Mouse (Mus musculus) CD4-positive, CD25-positive, alpha-beta regulatory T cell, adult 4 months (primary cell): Measurements from ENCODE around the gene Adra1b. TPM values are rescaled to one million over a fixed set of nuclear protein-coding genes. Genes with fewer than 3 reads are reported as not detected.

ENCODE experiments used
- ATAC-seq: one replicate; pipeline ENCODE4 v1.8.0; 2017
- polyA plus RNA-seq, 2 experiments: library from polyadenylated mRNA; unstranded; fragments of 100-300 nt; shearing (Covaris generic); gene quantifications; one replicate each; pipeline ENCODE4 v1.2.1; 2017

Adra1b gene
- not detected for polyA plus RNA-seq

DNA sequence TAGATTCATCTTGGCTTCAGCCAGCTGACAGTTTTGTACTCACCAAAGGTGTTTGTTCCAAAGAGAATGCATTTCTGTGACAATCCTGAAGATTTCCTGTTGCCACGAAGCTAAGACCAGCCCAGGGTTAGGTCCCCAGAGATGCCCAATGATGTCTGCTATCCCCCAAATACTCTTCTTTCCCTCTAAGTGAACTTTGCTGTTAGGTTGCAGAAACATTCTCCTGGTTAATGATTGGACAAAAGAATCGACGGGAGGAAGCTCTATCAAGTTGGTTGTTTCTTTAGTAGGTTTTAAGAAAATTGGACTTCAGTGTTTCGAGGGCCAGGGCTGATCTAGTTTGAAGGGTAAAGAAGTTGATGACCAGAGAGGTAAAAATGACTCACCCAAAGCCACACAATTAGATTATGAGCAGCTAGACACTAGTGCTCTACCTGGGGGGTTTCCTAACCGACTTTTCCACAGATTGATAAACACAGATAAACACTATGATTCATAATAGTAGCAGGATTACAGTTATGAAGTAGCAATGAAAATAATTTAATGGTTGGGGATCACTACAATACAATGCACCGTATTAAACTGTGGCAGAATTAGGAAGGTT is at the start of gene Adra1b:
Gene Adra1b, minus strand, starts transcription at position 160 of the 604 bp plus-strand sequence.
- ATAC-seq: no peak

DNA sequence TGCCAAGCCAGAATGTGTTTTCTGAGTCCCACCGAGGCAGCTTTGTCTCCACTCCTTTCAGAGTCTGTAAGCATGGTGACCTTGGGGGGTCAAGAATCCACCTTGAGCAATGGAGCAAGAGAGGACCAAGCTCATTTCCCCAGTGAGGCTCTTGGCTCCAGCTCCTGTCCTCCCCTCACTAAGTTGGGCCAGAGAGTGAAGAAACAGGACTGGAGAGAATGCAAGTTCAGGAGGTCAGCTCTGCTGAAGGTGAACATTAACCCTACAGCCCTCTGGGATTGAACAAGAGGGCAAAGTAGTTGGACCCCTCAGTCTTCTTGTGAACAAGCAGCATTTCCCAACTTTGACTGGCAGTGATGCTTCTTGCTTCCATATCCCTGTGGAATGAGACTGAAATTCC is 49.3 kb upstream of the Adra1b start:
- ATAC-seq: no peak

DNA sequence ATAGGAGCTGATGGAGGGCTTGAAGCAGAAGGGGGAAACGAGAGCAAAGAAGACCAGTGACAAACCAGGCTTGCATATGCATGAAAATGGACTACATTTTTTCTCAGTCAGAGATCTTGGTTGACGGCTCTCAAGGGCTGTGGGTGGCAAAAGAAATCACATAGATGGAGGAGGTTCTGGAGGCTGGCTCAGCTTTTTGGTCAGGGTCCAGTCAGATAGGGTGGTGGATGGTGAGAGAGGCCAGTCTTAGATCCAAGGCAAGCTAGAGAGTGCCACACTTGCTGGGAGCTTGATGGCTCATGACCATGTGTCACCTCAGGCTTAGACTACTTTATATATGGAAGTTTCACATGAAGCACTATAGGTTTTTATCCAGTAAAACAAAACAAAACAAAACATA is 42.8 kb upstream of the Adra1b start:
- no peak for ATAC-seq

DNA sequence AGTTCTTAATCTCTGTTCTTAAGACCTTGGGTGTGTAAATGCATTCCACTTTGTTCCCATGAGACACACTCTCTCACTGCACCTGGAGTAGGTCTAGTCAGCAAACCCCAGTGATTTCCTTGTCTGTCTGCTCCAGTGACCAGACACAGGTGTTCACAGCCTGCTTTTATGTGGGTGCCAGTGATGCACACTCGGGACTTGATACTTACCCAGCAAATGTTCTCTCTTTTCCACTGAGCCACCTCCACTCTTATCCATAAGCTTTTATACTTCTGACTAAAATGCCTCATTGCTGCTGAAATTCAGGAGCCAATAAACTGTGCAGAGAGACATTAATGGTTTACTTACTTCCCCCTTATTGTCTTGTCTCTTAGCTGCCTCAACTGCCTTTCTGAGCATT is 42.2 kb upstream of the Adra1b start:
- no peak for ATAC-seq

DNA sequence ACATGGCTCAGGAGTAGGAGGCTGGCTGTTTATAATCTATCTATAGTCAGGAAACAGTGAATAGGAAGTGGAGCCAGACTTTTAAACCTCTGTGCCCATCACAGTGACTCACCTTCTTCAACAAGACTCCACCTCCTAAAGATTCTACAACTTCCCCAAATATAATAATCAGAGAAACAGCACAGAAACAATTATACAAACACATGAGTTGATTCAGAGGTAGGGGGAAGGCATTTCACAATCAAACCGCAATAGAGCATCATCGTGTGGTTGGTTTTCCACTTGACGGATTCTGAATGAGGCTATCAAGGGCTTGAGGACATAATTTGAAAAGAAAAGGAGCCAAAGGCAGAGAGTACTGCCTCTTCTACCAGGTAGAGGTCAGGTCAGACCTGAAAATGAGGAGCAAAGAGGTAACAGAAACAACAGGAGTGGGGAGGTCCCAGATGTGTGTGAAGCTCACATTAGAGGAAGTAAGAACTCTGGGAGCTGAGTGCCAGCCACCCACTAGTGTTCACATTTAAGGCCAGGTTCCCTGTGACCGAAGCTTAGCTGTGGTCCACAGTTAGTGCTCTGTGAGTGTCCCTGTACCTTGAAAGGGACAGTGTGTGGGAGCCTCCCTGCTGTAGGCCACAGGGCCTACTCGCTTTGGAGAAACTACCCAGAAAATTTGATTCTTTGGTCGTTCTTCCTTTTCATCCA is 39.6 kb upstream of the Adra1b start:
- no peak for ATAC-seq

DNA sequence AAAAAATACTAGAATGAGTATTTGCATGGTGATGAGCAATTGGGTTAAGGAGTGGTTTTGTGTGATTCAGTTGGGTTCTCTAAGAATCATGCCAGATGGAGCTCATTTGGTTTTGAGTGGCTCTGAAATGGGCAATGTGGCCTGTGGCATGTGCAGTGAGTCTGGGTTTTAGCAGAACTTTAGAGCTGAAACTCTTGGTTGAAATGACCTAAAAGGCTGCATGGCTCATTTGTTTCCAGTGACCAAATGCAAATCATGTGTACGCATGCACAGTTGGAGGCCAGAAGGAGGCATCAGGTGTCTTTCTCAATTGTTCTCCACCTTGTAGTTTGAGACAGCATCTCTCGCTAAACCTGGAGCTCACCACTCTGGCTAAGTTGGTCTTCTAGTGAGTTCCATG is 35.0 kb upstream of the Adra1b start:
- no peak for ATAC-seq

DNA sequence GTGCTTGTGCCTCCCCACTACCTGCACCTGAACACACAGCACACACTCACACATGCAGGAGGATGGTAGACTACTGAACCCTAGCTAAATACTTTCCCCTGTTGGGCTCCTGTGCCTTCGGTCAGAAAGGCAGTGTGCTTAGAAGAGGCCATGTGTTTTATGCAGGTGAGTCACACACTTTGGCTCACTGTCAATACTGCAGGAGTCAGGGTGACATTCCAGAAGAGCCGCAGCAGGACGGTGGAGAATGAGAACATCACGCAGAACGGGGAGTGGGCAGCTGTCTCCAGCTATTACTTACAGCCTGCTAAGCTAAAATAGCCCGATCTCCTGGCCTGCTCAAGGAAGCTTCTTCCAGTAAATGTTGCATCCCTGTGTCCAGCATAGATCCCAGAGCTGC is 32.5 kb upstream of the Adra1b start:
- no peak for ATAC-seq

DNA sequence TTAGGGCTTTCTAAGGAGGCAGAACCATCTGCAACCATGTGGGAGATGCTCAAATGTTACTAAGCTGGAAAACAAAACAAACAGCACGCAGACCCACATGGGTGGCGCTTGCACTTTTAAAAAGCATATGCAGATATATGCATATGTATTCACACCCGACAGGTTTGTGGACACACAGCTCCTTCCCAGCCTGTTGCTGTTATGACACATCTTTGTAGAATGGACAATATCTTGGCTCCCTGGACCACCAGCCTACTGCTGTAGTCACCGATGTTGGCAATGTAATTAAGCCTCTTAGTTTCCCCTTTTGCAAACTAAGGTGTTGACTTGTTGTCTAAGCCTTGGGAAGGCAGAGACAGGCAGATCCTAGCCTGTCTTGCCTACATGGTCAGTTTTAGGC is 32.0 kb upstream of the Adra1b start:
- ATAC-seq: no peak

DNA sequence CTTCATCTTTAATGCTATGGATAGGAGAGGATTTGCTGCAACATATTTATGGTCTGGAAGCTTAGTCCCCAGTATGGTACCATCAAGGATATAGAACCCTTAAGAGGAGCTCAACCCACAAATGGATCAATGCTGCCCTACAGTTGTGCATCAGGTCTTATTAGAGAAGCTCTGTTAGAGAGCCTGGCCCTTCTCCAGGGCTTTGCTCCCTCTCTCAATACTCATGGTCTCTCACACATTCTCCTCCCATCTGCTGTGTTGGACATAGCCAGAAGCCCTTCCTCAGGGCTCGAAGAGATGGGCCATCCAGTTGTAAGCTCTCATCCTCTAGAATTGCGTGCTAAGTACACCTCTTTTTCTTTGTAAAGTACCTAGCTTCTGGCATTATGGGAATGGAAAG is 29.2 kb upstream of the Adra1b start:
- ATAC-seq: no peak

DNA sequence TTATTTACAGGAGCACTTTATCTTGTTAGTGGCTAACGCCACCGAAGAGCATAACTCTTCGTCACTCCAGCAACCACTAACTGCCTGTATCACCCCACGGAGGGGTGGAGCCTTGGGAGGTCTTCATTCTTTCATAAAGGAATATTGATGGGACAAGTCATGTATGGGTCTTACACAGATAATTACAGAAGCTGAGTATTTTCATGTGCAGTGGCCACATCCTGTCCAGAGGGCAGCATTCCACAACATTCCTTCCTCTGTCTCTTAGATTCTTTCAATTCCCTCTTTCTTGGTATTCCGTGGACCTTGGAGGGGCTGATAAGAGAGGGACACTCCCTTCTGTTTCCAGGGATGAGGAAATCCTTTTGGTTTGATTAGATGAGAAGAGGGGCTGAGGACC is 28.7 kb upstream of the Adra1b start:
- ATAC-seq: no peak

DNA sequence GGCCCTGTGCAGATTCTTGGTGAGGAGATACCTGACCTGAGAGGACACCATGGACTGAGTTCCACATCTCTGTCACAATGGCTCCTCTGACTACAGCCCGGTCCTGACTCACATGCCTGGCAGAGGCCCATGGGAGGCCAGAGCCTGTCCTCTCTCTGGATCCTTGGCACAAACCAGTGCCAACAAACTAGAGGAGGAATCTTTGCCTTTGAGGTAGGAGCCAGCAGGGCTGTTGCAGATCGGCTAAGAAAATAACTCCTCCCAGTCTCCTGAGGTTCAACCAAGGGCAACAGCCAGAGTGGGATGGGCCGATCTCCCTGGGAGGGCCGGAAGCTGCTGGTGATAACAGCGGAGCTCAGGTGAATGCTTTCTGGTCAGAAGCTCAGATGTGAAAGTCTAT is 28.2 kb upstream of the Adra1b start:
- ATAC-seq: no peak

DNA sequence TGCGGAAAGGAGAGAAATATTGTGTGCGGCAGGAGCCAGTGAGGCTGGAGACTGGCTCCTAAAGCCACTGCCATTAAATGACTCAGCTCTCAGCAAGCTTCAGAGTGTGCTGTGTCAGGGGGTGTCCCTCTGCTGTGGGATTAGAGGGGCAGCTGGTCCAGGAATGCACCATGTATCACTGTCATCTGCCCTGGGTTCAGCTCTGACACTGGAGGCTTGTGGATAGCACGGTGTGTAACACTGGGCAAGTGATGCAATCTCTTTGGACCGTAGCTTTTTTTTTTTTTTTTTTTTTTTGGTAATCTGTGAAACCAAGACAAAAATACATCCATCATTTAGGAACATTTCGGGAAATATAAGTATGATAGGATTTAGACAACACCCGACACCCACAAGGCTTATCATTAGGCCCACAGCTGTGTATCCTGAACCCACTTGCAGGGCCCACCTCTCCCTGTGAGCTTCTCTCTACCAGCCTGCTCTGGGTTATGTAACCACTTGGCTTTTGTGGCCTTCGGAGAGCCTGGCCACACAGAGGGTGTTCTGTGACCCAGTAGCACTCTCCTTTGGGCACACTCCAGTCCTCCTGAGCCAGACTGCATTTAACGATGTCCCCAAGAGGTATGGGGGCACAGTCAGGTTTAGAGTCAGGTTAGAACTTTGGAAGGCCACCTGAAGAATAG is 26.3 kb upstream of the Adra1b start:
- no peak for ATAC-seq

DNA sequence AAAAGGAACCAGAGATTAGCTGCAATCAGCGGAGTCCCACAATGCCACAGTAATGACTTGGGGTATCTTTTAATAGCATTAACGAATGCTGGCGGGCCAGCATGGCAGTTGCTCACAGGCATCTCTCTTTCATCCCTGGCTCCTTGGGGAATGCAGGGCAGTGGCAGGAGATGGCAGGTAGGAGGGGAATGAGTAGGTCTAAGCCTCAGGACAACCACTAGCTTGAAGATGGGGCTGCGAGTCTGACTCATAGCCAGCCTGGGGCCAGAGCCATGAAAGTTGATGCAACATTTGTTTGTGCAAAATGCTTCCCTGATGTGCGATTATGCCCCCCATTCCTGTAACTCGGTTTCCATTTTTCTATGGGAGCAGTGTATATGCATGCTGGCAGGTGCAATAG is 25.2 kb upstream of the Adra1b start:
- no peak for ATAC-seq

DNA sequence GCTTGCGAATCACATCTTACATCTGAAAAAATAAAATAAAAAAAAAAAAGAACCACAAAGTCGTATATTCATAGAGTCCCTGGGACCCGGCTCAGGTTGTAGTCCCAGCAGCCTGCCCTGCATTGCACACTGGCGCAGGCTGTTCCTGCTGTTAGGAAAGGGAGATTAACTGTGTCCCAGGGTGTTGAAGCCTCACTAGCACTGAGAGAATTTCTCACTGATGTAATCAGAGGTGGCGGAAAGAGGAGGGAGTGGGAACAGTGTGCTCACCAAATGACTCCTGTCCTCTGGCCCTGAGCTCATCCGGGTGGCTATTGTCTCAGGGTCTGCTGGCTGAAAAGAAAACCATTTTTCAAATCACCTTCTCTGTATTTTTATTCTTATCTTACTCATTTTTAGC is 24.6 kb upstream of the Adra1b start:
- ATAC-seq: no peak

DNA sequence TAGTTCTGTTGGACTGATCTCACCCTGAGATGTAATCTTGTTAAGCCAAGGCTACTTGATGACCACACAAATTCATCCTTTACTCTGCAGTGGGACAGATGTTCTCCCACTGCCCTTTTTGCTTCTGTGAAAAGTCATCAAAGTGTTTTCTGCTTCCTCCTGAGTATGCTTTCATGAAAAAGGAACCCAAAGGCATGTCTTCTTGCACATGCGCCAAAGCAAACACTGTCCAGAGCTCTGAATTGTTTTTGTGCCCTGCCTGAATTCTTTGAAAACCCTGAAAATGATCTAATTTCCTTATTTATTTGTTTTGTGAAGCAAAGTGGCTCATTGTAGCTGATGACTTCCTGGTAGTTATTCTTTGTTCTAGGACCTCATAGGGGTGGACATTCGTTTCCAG is 20.7 kb upstream of the Adra1b start:
- ATAC-seq: no peak

DNA sequence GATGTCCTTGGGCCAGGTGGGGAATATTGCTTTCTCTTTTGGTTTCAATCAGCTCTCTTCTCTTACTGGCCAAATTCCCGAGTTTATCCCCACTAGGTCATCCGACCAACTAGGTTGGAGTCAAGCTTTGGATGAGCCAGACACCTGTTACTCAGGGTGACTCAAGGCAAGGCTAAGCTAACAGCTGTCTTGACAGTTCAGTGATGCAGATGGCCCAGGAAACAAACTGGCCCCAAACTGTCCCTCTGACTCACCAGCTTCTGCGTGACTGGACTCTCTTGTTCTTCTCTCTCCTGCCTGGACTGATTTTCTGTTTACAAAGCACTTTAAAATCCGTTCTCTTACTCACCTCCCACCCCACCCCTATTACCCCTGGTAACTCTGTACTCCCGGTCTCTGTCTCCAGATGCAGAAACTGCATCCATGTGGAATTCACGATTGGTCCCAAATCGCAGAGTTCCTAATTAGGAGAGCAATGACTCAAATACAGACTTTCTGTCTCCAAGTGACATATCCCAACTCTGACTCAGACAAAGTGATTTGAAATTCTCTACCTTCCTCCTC is 18.6 kb upstream of the Adra1b start:
- no peak for ATAC-seq

DNA sequence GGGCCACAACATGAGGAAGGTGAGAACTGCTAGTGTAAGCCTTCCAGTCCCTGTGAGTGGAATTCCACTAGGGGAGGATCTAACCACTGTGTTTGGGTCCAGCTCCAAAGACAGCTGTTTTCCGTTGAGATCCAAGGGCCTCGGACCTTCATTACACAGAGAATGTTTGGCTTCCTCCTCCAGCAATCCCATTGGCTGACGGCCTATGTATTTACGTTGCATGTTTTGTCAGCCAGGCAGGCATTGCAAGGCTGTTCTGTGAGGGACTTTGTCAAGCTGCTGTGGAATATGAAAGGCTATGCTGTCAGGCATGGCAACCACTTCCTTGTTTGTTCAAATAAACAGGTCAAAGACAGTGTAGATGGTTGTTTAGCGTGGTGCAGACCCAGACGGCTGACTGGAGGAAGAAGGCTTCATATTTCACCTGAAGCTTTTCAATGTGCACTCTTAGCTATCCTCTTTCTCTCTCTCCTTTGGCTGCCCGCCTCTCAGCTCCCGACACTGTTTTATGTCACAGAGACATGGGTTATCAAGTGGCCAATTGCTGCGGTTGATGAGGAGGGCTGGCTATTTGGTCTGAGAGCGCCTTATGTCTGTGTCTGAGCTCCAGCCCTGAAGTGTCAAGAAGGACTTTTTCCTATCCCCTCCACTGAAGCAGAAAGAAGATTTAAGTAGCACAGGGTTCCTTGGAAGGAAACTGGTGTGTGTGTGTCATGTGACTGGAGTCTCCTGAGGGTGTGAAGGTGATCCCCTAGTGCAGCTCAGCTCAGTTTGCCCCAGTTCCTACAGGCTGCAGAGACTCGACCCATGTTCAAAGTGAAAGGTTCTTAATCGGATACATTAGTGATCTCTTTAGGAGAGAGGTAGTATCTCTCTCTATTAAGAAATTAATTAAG is 13.8 kb upstream of the Adra1b start:
- no peak for ATAC-seq

DNA sequence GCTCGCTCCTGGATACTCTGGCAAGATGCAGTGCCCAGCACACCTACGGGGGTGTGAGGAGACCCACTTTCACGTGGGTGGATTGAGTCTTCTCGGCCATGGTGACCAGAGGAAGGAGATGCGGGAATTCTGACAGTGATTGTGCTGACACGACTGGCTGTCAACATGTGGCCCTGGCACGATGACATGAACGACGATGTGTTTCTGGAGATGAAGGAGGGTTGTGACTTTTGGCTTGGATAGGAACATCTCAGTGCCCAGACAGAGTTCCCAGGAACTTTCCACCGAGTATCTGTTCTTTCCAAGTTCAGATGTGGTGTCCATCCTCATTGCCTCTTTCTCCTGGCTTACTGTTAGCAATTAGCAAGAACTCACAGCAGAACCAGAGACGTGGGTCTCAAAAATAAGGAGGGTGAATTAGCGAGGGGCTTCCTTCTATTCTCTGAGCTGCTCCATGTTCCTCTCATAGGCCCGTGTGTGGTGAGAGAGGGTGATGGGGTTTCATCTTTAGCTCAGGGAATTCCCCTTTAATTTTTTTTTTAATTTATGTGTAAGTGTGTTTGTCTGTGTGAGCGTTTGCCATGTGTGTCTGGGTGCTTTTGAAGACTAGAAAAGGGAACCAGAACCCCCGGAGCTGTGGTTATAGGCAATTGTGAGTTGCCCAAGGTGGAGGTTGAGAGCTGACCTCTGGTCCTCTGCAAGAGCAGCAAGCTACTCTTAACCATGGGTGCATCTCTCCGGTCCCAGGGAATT is 11.3 kb upstream of the Adra1b start:
- no peak for ATAC-seq

DNA sequence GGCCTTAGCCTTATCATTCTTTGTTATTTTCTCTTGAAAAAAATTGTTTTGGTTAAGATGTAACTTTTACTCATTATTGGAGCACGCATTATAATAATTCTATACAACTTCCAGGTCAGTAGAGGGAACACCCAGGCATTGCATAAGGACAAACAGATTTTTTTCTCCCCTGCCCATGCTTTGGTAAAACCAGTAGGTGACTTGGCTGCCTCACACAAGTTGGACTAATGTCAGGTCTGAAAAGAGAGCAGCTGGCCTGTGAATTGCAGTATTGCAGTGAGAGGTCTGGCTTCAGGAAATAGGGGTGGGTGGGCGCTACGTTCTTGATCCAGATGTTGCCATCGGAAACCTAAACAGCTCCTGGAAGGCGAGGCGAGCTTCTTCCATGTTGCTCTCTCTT is 10.6 kb upstream of the Adra1b start:
- ATAC-seq: no peak

DNA sequence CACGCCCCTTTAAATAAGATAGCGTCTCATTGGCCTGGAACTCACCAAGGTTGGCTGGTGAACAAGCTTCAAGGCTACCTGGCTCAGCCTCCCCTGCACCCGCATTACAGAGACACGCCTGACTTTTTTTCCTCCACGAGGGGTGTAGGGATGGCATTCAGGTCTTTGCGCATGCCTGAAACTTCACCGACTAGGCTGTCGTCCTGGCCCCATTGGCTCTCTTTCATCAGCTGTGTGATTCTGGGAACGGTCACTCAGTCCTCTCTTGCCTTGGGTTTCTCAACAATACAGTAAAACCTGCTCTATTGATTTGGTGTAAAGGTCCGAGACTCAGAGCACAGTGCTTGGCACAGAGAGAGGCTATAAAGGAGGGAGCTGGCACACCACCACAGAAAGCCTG is 2.3 kb upstream of the Adra1b start:
- no peak for ATAC-seq

DNA sequence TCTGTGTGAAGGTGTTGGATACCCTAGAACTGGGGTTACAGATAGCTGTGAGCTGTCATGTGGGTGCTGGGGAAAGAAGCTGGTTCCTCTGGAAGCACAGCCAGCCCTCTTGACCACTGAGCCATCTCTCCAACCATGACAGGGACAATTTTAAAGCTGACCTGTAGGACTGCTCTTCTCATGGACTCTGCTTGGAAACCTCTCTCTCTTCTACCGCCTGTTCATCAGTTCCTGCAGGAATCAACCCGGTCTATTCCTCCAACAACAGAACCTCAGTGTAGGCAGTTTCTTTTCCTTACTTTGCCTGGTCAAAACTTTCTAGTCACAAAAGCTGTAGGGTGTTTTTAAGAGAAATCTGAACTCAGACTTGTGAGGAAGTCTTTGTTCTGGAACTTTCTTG is 1.3 kb downstream of the Adra1b start:
- no peak for ATAC-seq

DNA sequence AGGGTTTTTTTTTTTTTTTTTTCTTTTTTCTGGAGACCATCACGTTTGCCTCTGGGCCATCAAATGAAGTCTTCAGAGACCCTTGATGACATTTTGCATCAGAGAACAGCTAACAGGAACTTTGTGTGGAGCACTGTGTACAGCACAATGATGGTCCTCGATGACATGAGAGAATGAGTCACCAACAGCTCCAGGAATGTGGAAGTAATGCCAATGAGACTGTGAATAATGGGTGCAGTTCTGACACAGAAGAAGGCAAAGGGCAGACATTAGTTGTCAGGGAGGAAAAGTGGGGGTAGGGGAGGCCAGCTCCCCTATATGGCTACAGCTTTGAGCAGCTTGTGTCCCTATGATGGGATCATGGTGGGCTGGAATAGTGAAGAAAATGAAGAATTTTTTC is 5.7 kb downstream of the Adra1b start:
- ATAC-seq: no peak
